Mouse (Mus musculus): Measurements from ENCODE around the gene Fam43a. TPM values are rescaled to one million over a fixed set of nuclear protein-coding genes. Genes with fewer than 3 reads are reported as not detected.

Fam43a gene
- polyA plus RNA-seq, 1 experiment from 2014 or later, result 13.8 TPM

DNA sequence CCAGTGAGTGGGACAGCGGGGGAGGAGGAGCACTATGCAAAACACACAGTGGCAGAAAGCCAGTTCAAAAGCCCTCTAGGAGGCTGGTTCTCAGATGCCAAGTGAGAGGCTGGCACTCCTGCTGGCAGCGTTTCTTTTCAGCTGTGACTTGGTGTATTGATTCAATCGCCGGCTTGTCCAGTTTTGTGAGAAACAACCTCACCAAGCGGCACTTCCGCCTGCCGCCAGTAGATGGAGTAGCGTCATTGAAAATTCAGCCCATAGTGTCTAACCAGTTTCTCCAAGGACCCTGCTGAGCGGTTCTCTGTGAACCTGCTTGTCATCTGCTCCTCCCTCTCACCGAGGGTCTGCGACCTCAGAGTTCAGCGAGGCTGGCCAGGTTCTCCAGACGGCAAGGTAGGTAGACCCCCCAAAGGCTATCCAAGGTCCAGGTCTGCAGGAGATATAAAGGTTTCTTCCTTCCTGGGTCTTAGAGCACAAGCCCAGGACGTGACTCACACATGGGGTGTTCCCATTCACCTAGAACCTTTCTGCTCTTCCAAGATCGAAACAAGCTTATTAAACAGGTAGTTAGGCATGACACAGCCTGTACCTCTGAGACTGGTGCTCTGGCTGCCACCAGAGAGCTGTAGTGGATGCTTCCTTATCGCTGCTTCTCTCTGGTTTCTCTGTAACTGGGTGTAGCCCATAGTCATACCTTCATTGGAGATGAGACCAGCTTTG lies 2.4 kb upstream of the Fam43a start:
- Histone ChIP-seq H3K4me2 (peak overlapping the region; percentile 69), H3K36me3 (no peaks in the 10 kb centered on the region), H3K9me3 (no peaks in the 10 kb centered on the region), H3K4me3 (peak overlapping the region; percentile 35), H3K27ac (replicated peaks) (no peak overlapping the region), H3K9ac (peak overlapping the region; percentile 74), H3K27me3 (replicated peaks) (peaks cover 20% of the 10 kb centered on the region), H3K4me1 (peaks cover 28% of the 10 kb centered on the region)
- 12% methylated on average over 16 of the region's 16 CpGs for WGBS
- no peak for ATAC-seq (ENCODE audit: extremely low read depth, insufficient number of reproducible peaks, low FRiP score, low TSS enrichment)

DNA sequence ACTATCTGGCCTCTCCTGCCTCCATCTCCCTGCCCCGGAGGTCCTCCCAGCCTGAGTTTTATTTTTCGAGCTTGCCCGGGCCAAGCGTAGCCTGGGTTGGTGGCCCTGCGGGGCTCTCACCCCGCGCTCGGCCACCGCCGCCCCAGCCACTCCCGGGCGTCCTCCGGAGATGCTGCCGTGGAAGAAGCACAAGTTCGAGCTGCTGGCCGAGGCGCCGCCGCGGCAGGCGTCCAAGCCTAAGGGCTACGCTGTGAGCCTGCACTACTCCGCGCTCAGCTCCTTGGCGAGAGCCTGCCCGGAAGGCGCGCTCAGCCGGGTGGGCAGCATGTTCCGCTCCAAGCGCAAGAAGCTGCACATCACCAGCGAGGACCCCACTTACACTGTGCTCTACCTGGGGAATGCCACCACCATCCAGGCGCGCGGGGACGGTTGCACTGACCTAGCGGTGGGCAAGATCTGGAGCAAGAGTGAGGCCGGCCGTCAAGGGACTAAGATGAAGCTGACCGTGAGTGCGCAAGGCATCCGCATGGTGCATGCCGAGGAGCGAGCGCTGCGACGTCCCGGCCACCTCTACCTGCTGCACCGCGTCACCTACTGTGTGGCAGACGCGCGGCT lies 1.0 kb downstream of the Fam43a start:
- Histone ChIP-seq H3K4me3 (peak overlapping the region; percentile 90), H3K4me1 (peaks cover 61% of the 10 kb centered on the region), H3K4me2 (peak overlapping the region; percentile 97), H3K27ac (replicated peaks) (peak overlapping the region; percentile 89), H3K9me3 (no peaks in the 10 kb centered on the region), H3K9ac (peak overlapping the region; percentile 87), H3K27me3 (replicated peaks) (peaks cover 13% of the 10 kb centered on the region), H3K36me3 (no peaks in the 10 kb centered on the region)
- no peak; the same call in 1 of the 2 replicates for ATAC-seq (ENCODE audit: extremely low read depth, insufficient number of reproducible peaks, low FRiP score, low TSS enrichment)
- under 1% methylated on average over 53 of the region's 53 CpGs for WGBS

GRCm38 (mm10) chr16:30601046-30601832 lies 1.7 kb downstream of the Fam43a start:
- Histone ChIP-seq H3K4me2 (peak overlapping the region; percentile 97), H3K27ac (replicated peaks) (peak overlapping the region; percentile 89), H3K9ac (peak overlapping the region; percentile 87), H3K9me3 (no peaks in the 10 kb centered on the region), H3K4me1 (peaks cover 64% of the 10 kb centered on the region), H3K36me3 (no peaks in the 10 kb centered on the region), H3K4me3 (peak overlapping the region; percentile 90), H3K27me3 (replicated peaks) (peaks cover 6% of the 10 kb centered on the region; the same call in 1 of the 2 replicates)
- no peak for ATAC-seq (ENCODE audit: extremely low read depth, insufficient number of reproducible peaks, low FRiP score, low TSS enrichment)
- 8% methylated on average over 42 of the region's 42 CpGs for WGBS

GRCm38 (mm10) chr16:30601946-30602345 lies 2.4 kb downstream of the Fam43a start:
- Histone ChIP-seq H3K36me3 (no peaks in the 10 kb centered on the region), H3K4me2 (peak overlapping the region; percentile 97), H3K27ac (replicated peaks) (peak overlapping the region; percentile 89), H3K9ac (peak overlapping the region; percentile 87), H3K9me3 (no peaks in the 10 kb centered on the region), H3K27me3 (replicated peaks) (no peaks in the 10 kb centered on the region), H3K4me3 (peak overlapping the region; percentile 90), H3K4me1 (peaks cover 59% of the 10 kb centered on the region)
- WGBS, result 17% methylated on average over 7 of the region's 7 CpGs
- ATAC-seq (ENCODE audit: extremely low read depth, insufficient number of reproducible peaks, low FRiP score, low TSS enrichment), result no peak

DNA sequence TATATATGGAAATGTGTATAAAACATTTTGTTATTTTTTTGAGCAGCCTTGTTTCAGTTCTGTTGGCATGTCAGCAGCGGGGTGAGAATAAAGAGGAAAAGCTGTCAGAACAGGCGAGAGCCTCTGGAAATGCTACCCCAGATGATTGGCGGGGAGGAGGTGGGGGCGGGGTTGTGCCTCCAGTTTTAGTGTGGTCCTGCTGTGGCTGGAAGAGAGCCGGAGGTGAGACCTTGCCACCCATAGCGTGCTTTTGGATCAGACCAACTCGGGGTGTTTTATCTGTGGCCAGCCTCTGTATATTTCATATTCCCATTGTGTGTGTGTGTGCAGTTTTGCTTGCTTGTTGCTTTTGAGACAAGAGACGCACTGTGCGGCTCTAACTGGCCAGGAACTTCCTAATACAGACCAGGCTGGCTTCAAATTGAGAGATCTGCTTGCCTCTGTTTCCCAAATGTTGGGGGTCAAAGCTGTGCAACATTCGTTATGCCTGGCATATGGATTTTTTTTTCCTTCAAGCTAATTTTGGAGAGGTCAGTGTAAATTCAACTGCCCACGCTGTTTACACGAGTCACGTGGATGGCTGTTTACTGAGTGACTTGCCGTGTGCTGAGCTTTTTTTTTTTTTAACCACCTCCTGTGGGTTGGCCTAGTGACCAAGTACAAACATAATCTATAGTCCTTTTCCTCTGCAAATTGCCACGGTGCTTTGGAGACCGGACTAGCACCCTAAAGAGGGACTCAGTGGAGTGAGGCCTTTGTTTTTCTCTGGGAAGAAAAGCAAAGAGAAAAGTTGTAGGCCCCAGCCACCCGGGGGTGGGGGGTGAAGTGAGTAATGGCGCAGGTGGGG lies 3.4 kb downstream of the Fam43a start:
- peak overlapping the region; percentile 39 for H3K27ac ChIP-seq (replicated peaks)
- peak overlapping the region; percentile 61 for H3K9ac ChIP-seq
- 37% methylated on average over 18 of the region's 18 CpGs for whole genome bisulfite sequencing
- H3K4me2 ChIP-seq, result peak overlapping the region; percentile 97
- ATAC-seq (ENCODE audit: extremely low read depth, insufficient number of reproducible peaks, low FRiP score, low TSS enrichment), result no peak
- no peaks in the 10 kb centered on the region for H3K9me3 ChIP-seq
- H3K27me3 ChIP-seq (replicated peaks), result no peaks in the 10 kb centered on the region
- peak overlapping the region; percentile 90 for H3K4me3 ChIP-seq
- no peaks in the 10 kb centered on the region for H3K36me3 ChIP-seq
- peaks cover 55% of the 10 kb centered on the region for H3K4me1 ChIP-seq

- Histone ChIP-seq H3K9ac (peak overlapping the region; percentile 3), H3K4me2 (peak overlapping the region; percentile 97), H3K4me1 (peaks cover 55% of the 10 kb centered on the region), H3K27me3 (replicated peaks) (no peaks in the 10 kb centered on the region), H3K4me3 (0 out of 2 replicates have a peak overlapping the region, but pooled peaks have one; percentile 90), H3K27ac (replicated peaks) (peak overlapping the region; percentile 39), H3K9me3 (no peaks in the 10 kb centered on the region), H3K36me3 (no peaks in the 10 kb centered on the region)
- 65% methylated on average over 9 of the region's 9 CpGs for WGBS
- no peak for ATAC-seq (ENCODE audit: extremely low read depth, insufficient number of reproducible peaks, low FRiP score, low TSS enrichment)
Observed at GRCm38 (mm10) chr16:30603531-30603842, 4.0 kb downstream of the Fam43a start.

- WGBS, result 55% methylated on average over 16 of the region's 16 CpGs
- H3K27me3 ChIP-seq (replicated peaks), result no peaks in the 10 kb centered on the region
- no peaks in the 10 kb centered on the region for H3K36me3 ChIP-seq
- H3K4me3 ChIP-seq, result no peak overlapping the region
- H3K9me3 ChIP-seq, result no peaks in the 10 kb centered on the region
- H3K4me2 ChIP-seq, result peak overlapping the region; percentile 10; the same call in 1 of the 2 replicates
- peak overlapping the region; percentile 37; the same call in 1 of the 2 replicates for H3K9ac ChIP-seq
- peaks cover 53% of the 10 kb centered on the region for H3K4me1 ChIP-seq
- peak overlapping the region; percentile 29 for H3K27ac ChIP-seq (replicated peaks)
- ATAC-seq (ENCODE audit: extremely low read depth, insufficient number of reproducible peaks, low FRiP score, low TSS enrichment), result no peak
Observed at GRCm38 (mm10) chr16:30604061-30604806, 4.7 kb downstream of the Fam43a start.

- H3K27ac ChIP-seq (replicated peaks), result peak overlapping the region; percentile 29
Observed at GRCm38 (mm10) chr16:30604807-30605137, 5.2 kb downstream of the Fam43a start.

DNA sequence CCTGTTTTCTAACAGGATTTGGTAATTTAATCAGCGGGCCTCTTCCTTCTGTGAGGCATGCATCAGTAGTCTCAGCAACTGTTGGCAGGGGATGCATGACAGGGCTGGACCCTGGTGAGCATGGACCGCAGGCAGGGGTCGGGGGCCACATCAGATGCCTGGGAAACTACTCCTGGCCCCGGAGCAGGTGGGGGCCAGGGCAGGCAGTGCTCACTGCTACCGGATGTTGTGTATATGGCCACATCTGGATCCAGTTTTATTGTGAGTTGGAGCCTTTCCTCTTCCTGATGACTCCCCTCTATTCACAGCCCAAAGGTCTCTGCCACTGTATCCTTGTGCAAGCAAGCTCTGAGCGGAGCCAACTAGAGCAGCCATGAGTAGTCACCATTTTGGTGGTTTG lies 6.0 kb downstream of the Fam43a start:
- Histone ChIP-seq H3K4me2 (0 out of 2 replicates have a peak overlapping the region, but pooled peaks have one; percentile 10), H3K4me1 (peaks cover 52% of the 10 kb centered on the region), H3K36me3 (no peaks in the 10 kb centered on the region), H3K9ac (no peak overlapping the region), H3K27ac (replicated peaks) (peak overlapping the region; percentile 29), H3K27me3 (replicated peaks) (no peaks in the 10 kb centered on the region), H3K4me3 (no peak overlapping the region), H3K9me3 (no peaks in the 10 kb centered on the region)
- 63% methylated on average over 6 of the region's 6 CpGs for WGBS
- no peak for ATAC-seq (ENCODE audit: extremely low read depth, insufficient number of reproducible peaks, low FRiP score, low TSS enrichment)

More at GRCm38 (mm10) chr16:30604807-30605137, 5.2 kb downstream of the Fam43a start:
- H3K36me3 ChIP-seq, result no peaks in the 10 kb centered on the region
- no peaks in the 10 kb centered on the region for H3K27me3 ChIP-seq (replicated peaks)
- no peak for ATAC-seq (ENCODE audit: extremely low read depth, insufficient number of reproducible peaks, low FRiP score, low TSS enrichment)
- no peak overlapping the region for H3K4me3 ChIP-seq
- 39% methylated on average over 7 of the region's 7 CpGs for whole genome bisulfite sequencing
- peaks cover 52% of the 10 kb centered on the region for H3K4me1 ChIP-seq
- peak overlapping the region; percentile 10; the same call in 1 of the 2 replicates for H3K4me2 ChIP-seq
- H3K9me3 ChIP-seq, result no peaks in the 10 kb centered on the region
- peak overlapping the region; percentile 37; the same call in 1 of the 2 replicates for H3K9ac ChIP-seq

- Histone ChIP-seq H3K4me3 (no peak overlapping the region), H3K9me3 (no peaks in the 10 kb centered on the region), H3K9ac (no peak overlapping the region), H3K27ac (replicated peaks) (no peak overlapping the region), H3K36me3 (no peaks in the 10 kb centered on the region), H3K4me2 (no peak overlapping the region), H3K4me1 (peaks cover 30% of the 10 kb centered on the region), H3K27me3 (replicated peaks) (no peaks in the 10 kb centered on the region)
- WGBS, result 80% methylated on average over 3 of the region's 3 CpGs
- ATAC-seq (ENCODE audit: extremely low read depth, insufficient number of reproducible peaks, low FRiP score, low TSS enrichment), result no peak
Observed at GRCm38 (mm10) chr16:30607868-30608267, 8.3 kb downstream of the Fam43a start.

Data from heart, embryonic 13.5 days (tissue).